Mouse (Mus musculus) adipocyte (in vitro differentiated cells): ENCODE results near the gene Tctn1.

Source experiments
- DNase-seq: peaks from one replicate; pipeline ENCODE4 v3.0.0-alpha.2; 2016; ENCODE audit warnings: low spot score

The Tctn1 gene

DNA sequence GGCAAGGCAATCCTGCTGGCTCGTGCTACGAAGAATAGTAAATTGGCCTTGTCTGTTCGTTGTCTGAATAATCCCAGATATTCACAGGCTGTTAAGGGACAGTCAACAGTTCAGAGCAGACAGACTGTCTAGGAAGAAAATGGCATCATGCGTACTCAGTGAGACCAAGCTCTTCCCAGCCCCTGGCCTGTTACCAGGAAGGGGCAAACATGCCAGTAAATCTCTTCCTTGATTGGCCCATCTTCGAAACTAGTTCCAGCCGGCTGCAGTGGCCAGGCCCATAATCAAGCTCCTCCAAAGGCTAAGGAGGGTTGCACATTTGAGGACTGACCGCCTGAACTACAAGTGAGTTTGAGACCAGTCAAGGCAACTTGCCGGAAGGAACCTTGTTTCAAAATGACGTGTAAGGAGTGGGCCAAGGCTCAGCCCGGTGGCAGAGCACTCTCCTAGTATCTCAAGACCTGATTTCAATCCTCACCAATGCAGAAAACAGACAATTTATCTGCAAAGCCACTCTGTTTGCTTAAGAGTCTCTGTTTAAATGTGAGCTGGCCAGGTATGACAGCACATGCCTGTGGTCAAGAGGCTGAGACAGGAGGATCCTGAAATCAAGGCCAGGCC, 17.6 kb downstream of the Tctn1 start:
- no peak for DNase-seq

DNA sequence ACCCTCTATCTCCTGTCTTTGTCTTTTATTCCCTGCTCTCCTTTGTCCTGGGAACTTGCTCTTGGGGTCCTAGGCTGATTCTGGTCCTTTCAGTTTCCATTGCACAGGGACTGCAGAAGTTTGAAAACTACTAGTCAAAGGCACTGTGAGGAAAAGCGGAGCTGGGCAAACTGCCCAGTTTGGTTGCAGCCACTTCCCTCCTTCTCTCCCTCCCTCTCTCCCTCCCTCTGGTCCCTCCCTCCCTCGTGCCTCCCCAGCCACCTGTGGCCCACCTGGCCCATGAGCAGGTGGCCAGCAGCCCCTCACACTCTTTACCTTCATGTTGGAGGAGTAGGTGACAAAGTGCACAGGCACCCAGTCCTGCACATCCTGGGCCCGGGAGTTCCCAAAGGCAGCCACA, 19.1 kb downstream of the Tctn1 start:
- peak; percentile 57 for DNase-seq

DNA sequence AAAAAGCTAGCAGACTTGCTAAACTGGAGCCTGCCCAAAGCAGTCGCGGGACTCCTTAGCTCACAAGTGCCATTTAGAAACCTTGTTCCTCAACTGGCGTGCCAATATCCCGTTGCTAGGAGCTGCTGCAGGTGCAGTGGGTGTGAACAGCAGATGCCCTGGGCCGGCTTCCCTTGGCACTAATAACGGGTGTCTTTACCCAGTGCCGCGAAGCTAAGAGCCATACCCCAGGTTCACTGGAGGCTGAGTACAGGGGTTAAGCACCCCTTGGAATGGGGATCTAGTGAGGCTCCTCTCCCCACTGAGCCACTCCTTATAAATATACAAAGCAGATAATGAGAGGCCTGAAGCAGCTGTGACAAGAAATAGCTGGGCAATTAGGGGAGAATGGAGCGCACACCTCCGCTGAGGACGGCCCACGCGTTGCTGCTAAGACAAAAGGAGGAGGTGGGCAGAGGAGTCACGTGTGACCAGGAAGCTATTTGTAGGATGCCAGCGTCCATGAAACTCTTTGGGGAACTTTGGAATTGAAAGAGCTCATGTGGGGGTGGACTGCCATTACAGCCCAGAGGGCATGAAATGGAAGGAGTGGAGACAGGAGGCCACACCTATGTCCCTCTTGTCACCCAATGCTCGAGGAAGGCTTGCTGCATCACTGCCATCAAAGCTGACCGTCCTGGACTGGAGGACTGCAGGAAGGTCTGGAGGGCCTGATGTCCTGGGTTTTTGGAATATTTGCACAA, 20.3 kb downstream of the Tctn1 start:
- no peak for DNase-seq

DNA sequence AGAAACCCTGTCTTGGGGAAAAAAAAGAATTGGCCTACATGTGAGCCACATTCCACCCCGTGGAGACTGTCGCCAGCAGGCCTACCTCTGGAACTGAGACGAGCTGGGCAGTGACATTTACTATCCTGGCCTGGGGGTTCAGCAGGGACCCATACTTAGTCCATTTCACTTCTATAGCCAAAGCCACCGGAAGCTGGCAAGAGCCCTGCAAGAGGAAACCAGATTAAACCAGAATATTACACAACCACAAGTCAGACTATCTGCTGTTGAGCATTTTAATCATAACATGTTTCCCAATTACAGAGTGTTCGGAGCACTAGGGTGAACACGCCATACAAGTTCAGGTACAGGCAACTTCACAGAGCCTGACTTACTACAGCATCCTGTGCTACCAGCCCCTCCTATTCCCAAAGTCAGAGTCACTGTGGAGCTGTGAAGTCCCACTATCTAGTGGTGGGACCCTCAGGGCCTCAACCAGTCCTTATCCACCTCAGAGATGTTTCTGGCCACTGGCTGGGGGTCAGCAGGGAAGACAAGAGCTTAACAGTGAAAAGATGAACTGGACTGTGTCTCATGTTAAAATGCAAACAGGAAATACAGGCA, 21.6 kb downstream of the Tctn1 start:
- peak; percentile 56 for DNase-seq

DNA sequence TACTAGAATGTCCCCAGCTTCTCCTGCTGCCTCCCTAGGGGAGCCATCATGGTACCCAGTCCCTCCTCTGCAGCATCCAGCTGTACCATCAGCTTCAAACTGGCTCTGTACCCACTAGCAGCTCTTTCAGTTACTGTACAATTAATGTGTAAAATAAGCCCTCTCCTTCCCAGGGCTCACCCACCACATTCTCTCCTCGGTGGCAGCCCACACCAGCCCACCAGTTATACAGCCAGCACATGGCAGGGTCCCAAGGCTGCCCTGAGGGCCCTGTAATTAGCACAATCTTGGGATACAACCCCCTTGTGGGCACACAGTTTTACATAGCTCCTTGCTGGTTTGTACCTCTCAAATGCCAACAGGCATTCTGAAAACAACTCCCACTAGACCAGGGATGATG, 23.3 kb downstream of the Tctn1 start:
- no peak for DNase-seq

DNA sequence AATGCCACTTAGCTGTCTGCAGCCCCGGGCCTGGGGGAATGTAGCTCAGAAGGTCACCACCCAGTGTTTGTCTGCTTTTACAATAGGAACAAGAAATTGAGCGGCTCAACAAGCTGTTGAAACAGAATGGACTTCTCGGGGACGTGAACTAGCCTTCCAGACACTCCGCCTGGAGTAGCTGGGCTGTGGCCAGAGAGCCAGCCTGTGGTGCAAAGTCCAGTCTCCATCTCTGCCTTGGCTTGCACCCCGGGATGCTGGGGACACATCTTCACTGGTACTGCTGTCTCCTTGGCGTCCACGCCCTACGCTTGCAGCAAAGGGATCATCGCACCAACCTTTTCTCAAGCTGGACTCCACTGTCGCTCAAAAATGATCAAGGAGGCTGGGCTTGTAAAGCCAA, 23.7 kb downstream of the Tctn1 start:
- DNase-seq = no peak

DNA sequence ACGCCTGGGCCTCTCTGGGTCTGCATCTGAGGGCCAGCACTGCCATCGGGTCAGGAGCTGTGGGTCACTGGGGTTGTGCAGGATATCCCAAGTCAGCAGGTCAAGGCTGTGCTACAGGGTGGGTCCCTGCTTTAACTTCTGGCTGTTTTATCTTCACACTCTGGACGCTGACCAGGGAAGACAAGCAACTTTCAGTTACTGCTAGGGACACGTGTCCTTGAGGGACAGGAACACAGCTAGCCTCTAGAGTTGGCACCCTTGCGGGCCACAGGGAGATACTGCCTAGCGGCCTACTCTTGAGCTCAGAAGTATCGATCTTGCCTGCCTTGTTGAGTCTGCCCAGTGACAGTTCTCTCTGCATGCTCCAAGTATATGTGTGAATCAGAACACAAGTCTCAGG, 24.6 kb downstream of the Tctn1 start:
- DNase-seq = no peak

DNA sequence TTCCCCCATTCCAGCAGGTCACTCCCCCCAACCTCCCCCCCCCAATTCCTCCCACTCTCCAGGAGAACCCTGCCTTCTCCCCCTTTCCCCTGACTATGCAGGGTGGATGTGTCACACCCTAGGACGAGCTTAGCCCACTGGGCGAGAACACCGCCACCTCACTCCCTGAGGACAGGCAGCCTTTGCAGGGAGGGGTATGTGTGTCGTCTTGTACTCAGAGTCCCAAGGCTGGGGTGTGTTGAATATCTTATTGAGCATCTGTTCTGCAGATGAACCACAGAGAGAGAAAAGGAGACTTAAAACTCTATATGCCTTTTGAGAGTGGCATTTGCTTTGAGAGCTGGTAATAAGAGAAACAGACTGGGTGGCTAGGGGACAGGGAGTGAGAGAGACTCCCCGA, 27.1 kb downstream of the Tctn1 start:
- DNase-seq = no peak

DNA sequence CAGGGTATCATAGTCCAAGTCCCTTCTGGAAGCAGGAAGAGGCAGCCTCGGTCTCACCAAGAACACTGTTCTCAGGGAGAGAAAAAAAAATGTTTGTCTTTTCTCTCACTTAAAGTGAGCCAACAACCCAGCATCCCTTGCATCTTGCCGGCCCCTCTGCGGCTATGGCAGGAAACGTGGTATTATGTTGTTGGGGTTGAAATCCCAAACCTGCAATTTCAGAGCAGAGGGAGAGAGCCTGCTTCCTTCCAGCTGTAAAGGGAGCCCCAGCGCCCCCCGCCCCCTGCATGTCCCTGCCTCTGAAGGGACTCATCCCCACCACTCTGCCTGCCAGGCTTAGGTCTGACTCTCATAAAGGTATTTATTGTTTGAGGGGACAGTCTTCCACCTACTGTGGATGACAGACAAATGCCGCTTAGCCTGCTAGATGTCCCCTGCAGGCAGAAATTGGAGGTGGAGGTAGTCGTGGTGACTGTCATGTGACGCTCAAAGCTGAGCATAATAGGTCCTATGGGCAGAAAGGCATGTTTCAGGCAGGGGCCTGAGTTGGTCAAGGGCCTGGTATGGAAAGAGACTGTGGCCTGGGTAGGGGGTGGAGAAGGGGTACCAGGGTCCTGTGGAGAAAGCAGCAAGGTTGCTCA, 28.9 kb downstream of the Tctn1 start:
- DNase-seq = no peak

DNA sequence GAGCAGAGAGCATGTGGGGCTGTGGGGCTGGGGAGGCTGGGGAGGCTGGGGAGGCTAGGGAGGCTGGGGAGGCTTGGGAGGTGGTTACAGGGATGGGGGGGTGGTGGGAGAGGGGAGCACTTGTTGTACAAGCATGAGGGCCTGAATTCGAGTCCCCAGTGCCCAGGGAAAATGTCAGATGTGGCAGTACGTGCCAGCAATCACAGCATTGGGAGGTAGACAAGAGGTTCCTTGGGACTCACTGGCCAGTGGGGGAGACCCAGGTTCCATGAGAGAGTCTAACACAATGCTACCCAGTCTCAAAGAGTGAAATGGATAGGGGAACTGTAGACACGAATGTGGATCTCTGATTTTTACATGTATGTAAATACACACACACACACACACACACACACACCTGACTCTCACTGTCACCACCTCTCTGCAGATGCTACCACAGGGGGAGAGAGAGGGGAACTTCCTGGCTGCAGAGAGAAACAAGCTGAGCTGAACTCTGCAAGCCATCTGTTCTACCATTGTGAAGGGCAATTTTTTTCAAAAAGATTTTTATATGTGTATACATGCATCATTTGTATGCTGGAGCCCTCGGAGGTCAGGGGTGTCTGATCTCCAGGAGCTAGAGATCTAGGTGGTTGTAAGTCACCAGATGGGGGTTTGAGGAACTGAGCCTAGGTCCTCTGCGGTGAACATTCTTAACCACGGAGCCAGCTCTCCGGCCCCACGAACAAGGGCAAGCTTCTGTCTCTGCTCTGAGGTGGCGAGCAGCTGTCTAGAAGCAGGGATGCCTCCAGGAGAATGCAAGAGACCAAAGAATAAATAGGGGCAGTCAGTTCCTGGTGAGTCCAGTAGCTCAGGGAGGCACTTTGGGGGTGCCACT, 29.7 kb downstream of the Tctn1 start:
- DNase-seq = no peak

DNA sequence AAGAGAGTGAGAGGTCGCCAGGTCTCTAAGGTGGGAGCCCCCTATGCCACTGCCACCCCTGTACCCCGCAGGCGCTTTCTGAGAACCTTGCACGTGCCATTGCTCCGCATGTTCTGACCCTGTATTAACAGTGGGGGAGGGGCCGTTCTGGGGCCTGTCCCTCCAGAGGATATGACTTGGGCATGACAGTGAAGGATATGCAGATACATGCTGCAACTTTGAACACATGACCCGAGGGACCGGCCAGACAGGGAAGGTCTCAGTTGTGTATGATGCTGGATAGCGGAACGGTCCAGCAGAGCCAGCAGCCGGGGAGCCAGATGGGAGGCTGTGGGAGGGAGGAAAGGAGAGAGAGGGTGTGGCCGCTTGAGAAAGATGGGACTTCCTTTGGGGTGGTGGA, 30.6 kb downstream of the Tctn1 start:
- DNase-seq = no peak

DNA sequence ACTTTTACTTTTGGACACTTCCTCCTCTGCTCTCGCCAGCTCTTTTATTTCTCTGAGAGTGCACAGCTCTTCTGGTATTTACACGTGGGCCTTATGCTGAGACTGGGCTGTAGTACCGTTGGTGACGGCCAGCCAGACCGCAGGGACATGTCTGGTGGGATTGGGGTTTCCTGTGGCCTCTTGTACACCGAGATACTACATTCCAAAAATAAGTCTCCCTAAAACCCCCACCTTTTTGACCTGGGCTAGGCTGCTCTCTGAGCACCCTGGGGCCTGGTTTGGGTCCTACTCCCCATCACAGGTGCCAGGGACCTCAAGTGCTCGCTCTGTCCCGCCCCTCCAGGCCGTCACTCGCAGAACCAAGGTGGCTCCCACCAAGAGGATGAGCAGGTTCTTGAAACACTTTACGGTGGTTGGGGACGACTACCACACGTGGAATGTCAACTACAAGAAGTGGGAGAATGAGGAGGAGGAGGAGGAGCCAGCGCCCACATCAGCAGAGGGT, 31.1 kb downstream of the Tctn1 start:
- DNase-seq = no peak

DNA sequence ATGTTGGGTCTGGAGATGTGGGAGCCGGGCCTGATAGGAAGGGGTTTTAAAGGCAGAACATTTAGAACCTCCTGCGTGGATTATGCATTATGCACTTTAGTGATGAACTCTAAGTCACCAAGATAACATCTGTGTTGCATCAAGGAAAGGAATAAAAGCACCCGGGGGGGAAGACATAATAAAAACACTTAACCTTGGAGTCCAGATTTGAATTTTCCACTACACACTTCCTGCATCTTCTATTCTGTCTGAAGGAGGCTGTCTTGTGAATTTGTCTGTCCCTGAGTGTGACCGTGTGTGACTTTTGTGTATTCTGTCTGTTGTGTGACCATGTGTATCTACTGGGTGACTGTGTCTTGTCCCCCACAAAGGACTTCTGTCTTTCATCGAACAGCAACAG, 32.3 kb downstream of the Tctn1 start:
- no peak for DNase-seq

DNA sequence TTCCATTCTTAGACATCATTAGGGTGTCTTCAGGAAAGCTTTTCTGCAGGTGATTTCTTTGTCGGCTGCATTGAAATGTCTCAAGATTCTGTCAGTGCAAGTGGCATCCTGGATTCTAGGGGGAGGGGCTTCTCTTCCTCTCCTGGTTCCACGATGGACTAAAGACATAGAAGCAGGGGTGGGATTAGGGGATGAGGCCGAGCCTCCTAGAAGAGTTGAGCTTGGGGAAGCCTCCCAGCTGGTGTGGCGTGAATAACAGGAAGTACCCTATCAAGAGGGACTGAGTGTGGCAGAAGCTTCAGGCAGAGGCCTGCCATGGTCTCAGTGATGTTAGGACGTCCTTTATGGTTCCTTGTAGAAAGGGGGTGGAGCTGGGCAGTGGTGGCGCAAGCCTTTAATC, 32.8 kb downstream of the Tctn1 start:
- no peak for DNase-seq

DNA sequence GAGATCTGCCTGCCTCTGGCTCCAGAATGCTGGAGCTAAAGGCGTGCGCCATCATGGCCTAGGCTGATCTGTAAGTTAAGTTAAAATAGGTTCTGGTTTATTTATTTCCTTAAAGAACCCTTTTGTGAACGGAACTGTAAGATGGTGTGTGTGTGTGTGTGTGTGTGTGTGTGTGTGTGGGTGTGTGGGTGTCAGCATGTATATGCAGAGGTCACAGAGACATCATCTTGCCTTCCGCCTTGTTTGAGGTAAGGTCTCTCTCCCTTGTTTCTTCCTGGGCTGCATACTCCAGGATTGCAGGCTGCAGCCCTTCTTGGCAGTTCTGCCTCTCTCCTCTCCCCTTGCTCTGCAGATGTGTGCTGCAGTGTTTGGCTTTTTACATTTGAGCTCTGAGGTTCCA, 33.4 kb downstream of the Tctn1 start:
- DNase-seq = no peak

DNA sequence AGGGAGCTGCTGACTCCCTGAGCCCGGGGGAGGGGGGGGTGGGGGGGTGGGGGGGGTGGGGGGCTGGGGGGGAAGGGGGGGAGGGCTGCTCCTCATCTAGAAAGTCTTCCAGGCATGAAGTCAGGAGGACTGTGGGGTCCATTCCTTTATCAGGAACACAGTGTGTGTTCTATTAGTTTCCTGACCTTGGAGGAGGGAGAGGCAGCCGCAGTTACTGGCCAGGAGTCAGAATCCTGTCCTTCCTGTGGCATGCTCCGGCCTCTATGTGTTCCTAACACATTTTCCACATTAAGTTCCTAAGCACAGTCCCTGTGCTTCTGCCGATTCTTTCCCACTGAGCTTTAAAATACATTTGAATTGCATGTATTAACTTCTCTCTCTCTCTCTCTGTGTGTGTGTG, 35.5 kb downstream of the Tctn1 start:
- DNase-seq = no peak

DNA sequence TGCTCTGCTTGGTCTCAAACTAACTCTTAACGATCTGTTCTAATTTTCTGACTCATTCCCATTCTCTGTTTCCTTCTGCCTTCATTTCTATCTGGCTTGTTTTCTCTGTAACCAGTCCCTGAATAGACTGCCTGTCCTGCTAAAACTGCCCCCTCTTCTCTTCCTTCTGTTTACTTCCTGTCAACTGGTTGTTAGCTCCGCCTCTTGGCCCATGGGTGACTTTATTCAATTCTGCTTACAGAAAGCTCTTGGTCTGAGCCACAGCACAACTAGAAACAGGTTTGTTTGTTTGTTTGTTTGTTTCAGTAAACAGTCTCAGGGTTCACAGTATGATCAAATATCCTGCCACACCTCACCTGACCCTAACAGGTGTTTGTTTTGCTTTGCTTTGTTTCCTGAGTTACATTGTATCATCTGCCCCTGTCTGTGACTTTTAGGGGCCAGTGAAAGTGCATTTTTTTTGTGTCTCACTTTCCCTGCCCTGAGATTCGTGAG, 35.9 kb downstream of the Tctn1 start:
- DNase-seq = no peak

DNA sequence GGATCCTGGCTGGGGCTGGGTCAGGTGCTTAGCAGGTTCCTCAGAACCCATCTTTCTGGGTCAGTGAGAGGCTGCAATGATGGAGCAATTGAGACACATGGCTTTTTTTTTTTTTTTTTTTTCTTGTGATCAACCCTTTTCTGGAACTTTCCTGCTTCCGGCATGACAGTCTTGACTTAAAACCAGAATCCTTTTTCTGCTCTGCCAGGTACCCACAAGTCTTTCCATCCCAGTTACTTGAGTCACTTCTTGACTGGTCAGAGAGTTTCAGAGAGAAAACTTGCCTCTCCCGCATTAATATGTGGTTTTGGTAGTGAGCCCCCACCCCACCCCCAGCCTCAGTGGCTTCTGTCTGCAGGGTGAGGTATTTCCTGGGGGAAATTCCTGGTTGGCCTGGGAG, 40.0 kb downstream of the Tctn1 start:
- DNase-seq = no peak

DNA sequence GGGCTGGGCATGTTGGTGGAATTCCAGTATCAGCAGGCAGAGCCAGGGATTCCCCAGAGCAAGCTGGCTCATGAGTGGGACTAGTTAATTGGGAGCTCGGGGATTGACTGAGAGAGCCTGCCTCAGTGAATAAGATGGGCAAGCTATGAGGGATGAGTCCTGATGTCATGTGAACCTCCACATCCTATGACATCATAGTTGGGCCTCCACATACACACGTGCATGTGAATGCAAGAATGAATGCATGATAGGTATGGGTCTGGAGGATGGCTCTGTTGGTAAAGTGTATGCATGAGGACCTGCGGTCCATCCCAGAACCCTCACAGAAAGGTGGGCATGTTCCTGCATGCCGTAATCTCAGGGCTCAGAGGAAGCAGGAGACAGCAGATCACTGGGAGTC, 43.2 kb downstream of the Tctn1 start:
- DNase-seq = no peak

DNA sequence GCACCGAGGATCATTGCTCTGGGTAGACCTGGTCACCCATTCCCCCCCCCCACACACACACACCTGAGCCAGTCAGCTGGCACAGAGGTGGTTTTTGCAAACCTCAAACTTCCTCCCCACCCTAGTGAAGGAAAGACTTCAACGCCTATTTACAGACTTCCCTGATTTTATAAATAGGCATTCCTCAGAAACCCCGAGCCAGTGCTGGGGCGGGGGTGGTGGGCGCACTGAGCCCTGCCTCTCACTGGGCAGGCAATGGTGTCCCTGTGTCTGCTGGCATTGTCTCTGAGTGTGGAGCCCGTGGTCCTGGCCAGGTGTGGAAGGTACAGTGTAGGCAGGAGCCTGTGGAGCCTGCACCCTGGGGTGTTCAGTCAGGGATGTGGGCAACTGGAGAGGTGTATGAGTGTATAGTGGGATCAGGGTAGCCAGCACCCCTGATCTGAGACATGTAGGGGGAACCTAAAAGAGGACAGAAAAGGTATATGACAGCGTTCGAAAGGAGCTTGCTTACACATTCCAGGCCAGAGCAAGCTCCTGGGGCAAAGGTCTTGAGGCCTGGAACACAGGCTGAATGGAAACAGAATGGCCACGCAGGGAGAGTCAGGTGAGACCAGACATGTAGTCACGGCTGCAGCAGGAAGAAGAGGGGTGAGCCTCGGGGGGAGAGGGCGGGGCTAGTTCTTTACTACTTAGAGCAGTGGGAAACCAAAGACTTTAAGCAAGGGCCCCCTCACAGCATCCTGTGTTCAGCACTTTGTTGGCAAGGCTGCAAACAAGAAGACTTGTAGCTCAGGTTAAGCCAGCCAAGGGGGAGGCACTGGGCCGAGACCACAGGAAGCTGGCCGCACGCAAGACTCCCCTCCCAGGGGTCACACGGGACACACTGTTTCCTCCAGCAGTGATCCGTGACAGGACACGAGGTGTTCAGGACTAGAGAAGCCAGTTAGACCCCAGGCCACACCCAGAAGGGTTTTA, 44.3 kb downstream of the Tctn1 start:
- DNase-seq = no peak

DNA sequence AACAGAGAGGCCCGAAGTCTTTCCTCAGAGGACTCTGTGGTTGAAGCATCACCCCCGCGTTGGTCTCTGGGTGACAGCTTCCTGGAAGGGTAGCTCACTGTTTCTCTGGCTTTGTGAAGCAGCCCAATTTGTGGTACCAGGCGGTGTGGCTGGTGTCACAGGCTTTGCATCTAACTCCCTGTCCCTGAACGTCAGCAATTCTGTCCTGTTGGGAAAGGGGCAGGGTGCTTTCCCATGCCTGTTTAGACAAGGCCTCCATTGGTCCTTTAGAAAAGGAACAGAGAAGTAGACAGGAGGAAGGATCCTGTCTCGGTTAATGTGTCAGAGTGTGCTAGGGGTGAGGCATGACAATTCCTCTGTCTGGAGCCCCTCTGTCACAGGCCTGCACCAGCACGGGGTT, 45.3 kb downstream of the Tctn1 start:
- DNase-seq = no peak
